Mouse (Mus musculus) forebrain, embryonic 15.5 days (tissue): ENCODE measurements around the gene Lce1g. TPM values are rescaled to one million over a fixed set of nuclear protein-coding genes. Genes with fewer than 3 reads are reported as not detected.

Source experiments
- ATAC-seq: fragments of 200-750 bp; cut with Nextera tagmentation; replicated peaks from 2 replicates; pipeline ENCODE4 v1.8.0; 2017; ENCODE audit warnings: mild to moderate bottlenecking, moderate TSS enrichment, moderate library complexity
- H3K27ac ChIP-seq: fragments of 300-500 bp; sonication (generic); replicated peaks from 2 replicates; pipeline ENCODE4 v1.5.1; 2015; ENCODE audit warnings: mild to moderate bottlenecking, inconsistent platforms
- H3K27me3 ChIP-seq: fragments of 300-500 bp; sonication (generic); 2 replicates; pipeline ENCODE4 v1.6.1; 2015; ENCODE audit warnings: inconsistent platforms
- H3K36me3 ChIP-seq: fragments of 300-500 bp; sonication (generic); 2 replicates; pipeline ENCODE4 v1.6.1; 2015; ENCODE audit warnings: mild to moderate bottlenecking, inconsistent platforms
- H3K4me1 ChIP-seq: fragments of 300-500 bp; sonication (generic); 2 replicates; pipeline ENCODE4 v1.6.1; 2015; ENCODE audit warnings: inconsistent platforms
- H3K4me2 ChIP-seq: fragments of 300-500 bp; sonication (generic); replicated peaks from 2 replicates; pipeline ENCODE4 v1.6.1; 2015; ENCODE audit warnings: mild to moderate bottlenecking, inconsistent platforms
- H3K4me3 ChIP-seq: fragments of 300-500 bp; sonication (generic); 2 replicates; pipeline ENCODE4 v1.5.1; 2015; ENCODE audit warnings: mild to moderate bottlenecking, inconsistent platforms
- H3K9ac ChIP-seq: fragments of 300-500 bp; sonication (generic); replicated peaks from 2 replicates; pipeline ENCODE4 v1.6.1; 2015; ENCODE audit warnings: mild to moderate bottlenecking, inconsistent platforms
- H3K9me3 ChIP-seq: fragments of 300-500 bp; sonication (generic); 2 replicates; pipeline ENCODE4 v1.6.1; 2016; ENCODE audit warnings: inconsistent platforms
- WGBS: fragments of 180-500 bp; shearing (Covaris S2); methylation state at CpG from one replicate; pipeline ENCODE4 v1.1.7; 2015; ENCODE audit warnings: mixed read lengths; 5-methylcytosine and 5-hydroxymethylcytosine counted together
- polyA plus RNA-seq: library from polyadenylated mRNA; unstranded; fragments of >200 nt; fragmentation: Nextera tagmentation; extraction: Ambion mirVana; gene quantifications from 2 replicates; pipeline ENCODE4 v1.2.1, GENCODE M21; 2015

Gene Lce1g
- not detected in 2 replicates for polyA plus RNA-seq

DNA sequence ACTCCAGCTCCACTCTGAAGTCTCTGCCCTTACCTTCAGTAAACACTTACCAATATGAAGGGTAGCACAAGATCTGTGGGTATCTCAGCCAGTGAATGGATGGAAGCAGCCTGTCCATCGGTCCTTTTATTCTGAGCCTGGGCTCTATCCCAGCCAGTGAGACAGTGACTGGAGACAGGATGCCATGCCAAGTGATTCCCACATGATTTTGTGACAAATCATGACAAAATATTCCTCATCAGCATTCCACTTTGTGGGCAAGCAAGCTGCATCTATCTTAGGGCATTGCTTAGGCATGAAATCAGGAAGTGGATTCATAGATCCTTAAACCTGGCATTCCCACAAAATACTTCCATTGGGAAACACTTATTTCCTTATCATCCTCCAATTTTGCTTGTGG is at the start of gene Lce1g:
Lce1g (minus strand) TSS at position 101 of the 400 bp plus-strand sequence.
- Histone ChIP-seq H3K27ac (no peak within 1 kb of the TSS), H3K4me1 (no peaks in the 10 kb centered on the region), H3K4me2 (no peak within 1 kb of the TSS), H3K36me3 (no peaks in the 10 kb centered on the region), H3K27me3 (no peaks in the 10 kb centered on the region), H3K9me3 (no peaks in the 10 kb centered on the region), H3K9ac (no peak within 1 kb of the TSS), H3K4me3 (no peak within 1 kb of the TSS)
- ATAC-seq, result no peak
- WGBS, result 86% methylated on average over 1 of the region's 1 CpGs

DNA sequence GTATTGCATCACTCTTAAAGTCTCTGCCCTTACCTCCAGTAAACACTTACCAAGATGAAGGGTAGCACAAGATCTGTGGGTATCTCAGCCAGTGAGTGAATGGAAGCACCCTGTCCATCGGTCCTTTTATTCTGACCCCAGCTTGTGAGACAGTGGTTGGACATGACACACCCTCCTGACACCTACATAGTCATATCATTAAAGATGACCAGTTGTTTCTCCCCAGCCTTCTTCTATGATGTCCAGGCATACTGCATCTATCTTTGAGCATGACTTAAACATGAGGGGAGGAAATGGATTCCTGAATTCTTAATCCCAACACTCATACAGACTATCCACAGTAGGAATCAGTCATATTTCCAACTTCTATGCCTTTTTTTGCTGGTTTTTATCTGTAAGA is 38.3 kb upstream of the Lce1g start, which contains the start of gene Lce1j:
Lce1j (minus strand) TSS at position 101 of the 400 bp plus-strand sequence.
- 100% methylated on average over 1 of the region's 1 CpGs for WGBS
- Histone ChIP-seq H3K9ac (no peak within 1 kb of the TSS), H3K36me3 (no peaks in the 10 kb centered on the region), H3K9me3 (no peaks in the 10 kb centered on the region), H3K4me1 (no peaks in the 10 kb centered on the region), H3K4me3 (no peak within 1 kb of the TSS), H3K27ac (no peak within 1 kb of the TSS), H3K4me2 (no peak within 1 kb of the TSS), H3K27me3 (no peaks in the 10 kb centered on the region)
- ATAC-seq, result no peak

DNA sequence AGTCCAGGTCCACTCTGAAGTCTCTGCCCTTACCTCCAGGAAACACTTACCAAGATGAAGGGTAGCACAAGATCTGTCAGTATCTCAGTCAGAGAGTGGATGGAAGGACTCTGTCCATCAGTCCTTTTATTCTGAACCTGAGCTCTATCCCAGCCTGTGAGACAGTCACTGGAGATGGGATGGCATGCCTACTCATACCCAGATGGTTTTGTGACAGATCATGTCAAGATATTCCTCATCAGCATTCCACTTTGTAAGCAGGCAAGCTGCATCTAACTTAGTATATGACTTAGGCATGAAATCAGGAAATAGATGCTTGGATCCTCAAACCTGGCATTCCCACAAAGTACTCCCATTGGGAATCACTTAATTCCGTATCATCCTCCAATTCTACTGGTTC is 26.7 kb upstream of the Lce1g start, which contains the start of gene Lce1i:
Lce1i (minus strand) TSS at position 101 of the 400 bp plus-strand sequence.
- H3K4me3 ChIP-seq, result no peak within 1 kb of the TSS
- 89% methylated on average over 1 of the region's 1 CpGs for WGBS
- no peak for ATAC-seq
- no peaks in the 10 kb centered on the region for H3K27me3 ChIP-seq
- no peak within 1 kb of the TSS for H3K27ac ChIP-seq
- no peaks in the 10 kb centered on the region for H3K4me1 ChIP-seq
- H3K9me3 ChIP-seq, result no peaks in the 10 kb centered on the region
- no peak within 1 kb of the TSS for H3K9ac ChIP-seq
- no peak within 1 kb of the TSS for H3K4me2 ChIP-seq
- H3K36me3 ChIP-seq, result no peaks in the 10 kb centered on the region

DNA sequence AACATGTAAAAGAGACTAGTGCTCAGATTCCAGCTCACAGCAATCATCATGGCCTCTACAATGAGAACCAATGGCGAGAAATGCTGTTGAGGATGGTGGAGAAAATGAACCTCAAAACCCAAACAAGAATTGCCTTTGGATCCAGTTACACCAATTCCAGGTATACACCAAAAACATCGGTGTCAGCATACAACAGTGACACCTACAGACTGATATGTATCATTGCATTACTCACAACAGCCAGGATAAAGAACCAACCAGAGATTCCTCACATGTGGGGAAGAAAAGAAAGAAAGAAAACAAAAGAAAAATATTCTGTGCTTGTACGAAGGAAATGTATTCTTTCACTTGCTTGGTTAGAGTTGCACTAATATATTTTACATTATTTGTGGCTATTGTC is 19.4 kb upstream of the Lce1g start:
- Histone ChIP-seq H3K4me1 (no peaks in the 10 kb centered on the region), H3K36me3 (no peaks in the 10 kb centered on the region), H3K27me3 (no peaks in the 10 kb centered on the region), H3K4me2 (no peak overlapping the region), H3K4me3 (no peak overlapping the region), H3K9ac (no peak overlapping the region), H3K27ac (no peak overlapping the region), H3K9me3 (no peaks in the 10 kb centered on the region)
- WGBS, result 22% methylated on average over 3 of the region's 3 CpGs
- ATAC-seq, result no peak

DNA sequence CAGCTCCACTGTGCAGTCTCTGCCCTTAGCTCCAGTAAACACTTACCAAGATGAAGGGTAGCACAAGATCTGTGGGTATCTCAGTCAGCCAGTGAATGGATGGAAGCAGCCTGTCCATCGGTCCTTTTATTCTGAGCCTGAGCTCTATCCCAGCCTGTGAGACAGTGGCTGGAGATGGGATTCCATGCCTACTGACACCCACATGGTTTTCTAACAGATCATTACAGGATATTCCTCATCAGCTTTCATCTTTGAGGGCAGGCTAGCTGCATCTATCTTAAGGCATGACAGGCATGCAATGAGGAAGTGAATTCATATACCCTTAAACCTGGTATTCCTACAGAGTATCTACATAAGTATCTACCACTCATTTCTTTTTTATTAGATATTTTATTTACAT is 12.8 kb upstream of the Lce1g start, which contains the start of gene Lce1h:
Lce1h (minus strand) TSS at position 101 of the 400 bp plus-strand sequence.
- Histone ChIP-seq H3K27me3 (no peaks in the 10 kb centered on the region), H3K4me2 (no peak within 1 kb of the TSS), H3K9me3 (no peaks in the 10 kb centered on the region), H3K4me3 (no peak within 1 kb of the TSS), H3K27ac (no peak within 1 kb of the TSS), H3K36me3 (no peaks in the 10 kb centered on the region), H3K9ac (no peak within 1 kb of the TSS), H3K4me1 (no peaks in the 10 kb centered on the region)
- ATAC-seq, result no peak
- WGBS, result 97% methylated on average over 1 of the region's 1 CpGs

DNA sequence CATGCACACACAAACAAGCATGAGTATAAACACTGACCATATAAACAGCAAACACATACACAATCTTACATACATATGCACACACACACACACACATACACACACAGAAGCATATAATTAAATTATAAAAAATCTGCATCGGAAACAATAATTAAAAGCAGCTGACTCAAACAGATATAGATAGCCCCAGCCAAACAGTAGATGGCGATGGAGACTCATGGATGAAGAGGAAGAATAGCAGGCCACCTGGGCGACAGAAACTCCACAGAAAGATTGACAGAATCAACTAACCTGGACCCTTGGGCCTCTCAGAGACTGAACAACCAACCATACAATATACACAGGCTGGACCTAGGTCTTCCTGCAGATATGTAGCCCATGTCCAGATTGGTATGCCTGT is 1.1 kb upstream of the Lce1g start:
- H3K4me3 ChIP-seq, result no peak overlapping the region
- H3K9ac ChIP-seq, result no peak overlapping the region
- H3K9me3 ChIP-seq, result no peaks in the 10 kb centered on the region
- H3K36me3 ChIP-seq, result no peaks in the 10 kb centered on the region
- H3K4me2 ChIP-seq, result no peak overlapping the region
- WGBS, result 46% methylated on average over 3 of the region's 3 CpGs
- no peak for ATAC-seq
- no peaks in the 10 kb centered on the region for H3K4me1 ChIP-seq
- no peak overlapping the region for H3K27ac ChIP-seq
- no peaks in the 10 kb centered on the region for H3K27me3 ChIP-seq

DNA sequence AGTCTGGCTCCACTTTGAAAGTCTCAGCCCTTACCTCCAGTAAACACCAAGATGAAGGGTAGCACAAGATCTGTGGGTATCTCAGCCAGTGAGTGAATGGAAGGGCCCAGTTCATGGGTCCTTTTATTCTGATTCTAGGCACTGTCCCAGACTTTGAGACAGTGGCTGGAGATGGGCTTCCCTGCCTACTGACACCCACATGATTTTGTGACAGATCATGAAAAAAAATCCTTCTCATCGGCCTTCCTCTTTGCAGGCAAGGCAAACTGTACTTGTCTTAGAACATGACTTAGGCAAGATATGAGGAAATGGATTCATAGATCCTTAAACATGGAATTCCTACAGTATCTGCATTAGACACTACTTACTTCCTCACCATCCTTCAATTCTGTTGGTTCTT is 13.1 kb downstream of the Lce1g start, which contains the start of gene Gm38119:
Gm38119 (minus strand) TSS at position 101 of the 400 bp plus-strand sequence.
- Histone ChIP-seq H3K9ac (no peak within 1 kb of the TSS), H3K9me3 (no peaks in the 10 kb centered on the region), H3K4me1 (no peaks in the 10 kb centered on the region), H3K4me3 (no peak within 1 kb of the TSS), H3K27me3 (no peaks in the 10 kb centered on the region), H3K27ac (no peak within 1 kb of the TSS), H3K4me2 (no peak within 1 kb of the TSS), H3K36me3 (no peaks in the 10 kb centered on the region)
- WGBS, result 66% methylated on average over 1 of the region's 1 CpGs
- no peak for ATAC-seq

DNA sequence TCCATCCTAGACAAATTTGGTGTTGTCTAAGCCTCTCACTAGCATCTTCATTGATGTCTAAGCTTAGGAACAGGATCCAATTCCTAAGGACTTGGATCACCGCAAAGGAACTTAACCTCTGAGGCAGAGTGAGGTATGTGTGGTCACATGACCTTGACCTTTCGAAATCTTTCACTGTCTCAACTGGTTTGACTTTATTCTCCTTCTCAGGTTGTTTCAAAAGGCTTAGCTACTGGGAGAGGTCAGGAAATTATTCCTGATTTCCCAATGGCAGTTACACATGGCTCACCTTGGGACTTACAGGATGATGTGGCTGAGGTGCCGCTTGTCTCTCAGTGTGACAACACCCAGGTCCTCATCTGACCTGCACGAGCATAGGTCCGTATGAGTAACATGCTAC is 29.5 kb downstream of the Lce1g start:
- ATAC-seq, result no peak
- H3K4me1 ChIP-seq, result no peaks in the 10 kb centered on the region
- H3K4me3 ChIP-seq, result no peak overlapping the region
- WGBS, result 94% methylated on average over 5 of the region's 5 CpGs
- no peaks in the 10 kb centered on the region for H3K9me3 ChIP-seq
- no peak overlapping the region for H3K27ac ChIP-seq
- no peaks in the 10 kb centered on the region for H3K27me3 ChIP-seq
- H3K36me3 ChIP-seq, result no peaks in the 10 kb centered on the region
- H3K9ac ChIP-seq, result no peak overlapping the region
- no peak overlapping the region for H3K4me2 ChIP-seq

DNA sequence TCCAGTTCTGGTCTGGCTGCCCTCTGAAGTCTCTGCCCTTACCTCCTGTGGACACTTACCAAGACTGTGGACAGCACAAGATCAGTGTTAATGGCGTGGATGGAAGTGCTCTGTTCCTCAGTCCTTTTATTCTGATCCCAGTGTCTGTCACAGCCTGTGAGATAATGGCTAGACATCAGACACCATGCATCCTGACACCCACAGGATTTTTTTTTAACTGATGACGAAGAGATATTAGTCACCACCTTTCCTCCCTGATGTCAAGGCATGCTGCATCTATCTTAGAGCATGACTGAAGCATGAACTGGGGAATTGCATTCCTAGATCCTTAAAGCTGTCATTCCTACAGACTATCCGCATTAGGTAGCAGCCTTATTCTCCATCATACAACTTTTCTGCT is 31.9 kb downstream of the Lce1g start, which contains the start of gene Lce1f:
Lce1f (minus strand) TSS at position 101 of the 400 bp plus-strand sequence.
- no peak within 1 kb of the TSS for H3K4me2 ChIP-seq
- 78% methylated on average over 3 of the region's 3 CpGs for WGBS
- no peak within 1 kb of the TSS for H3K4me3 ChIP-seq
- H3K9ac ChIP-seq, result no peak within 1 kb of the TSS
- H3K27ac ChIP-seq, result no peak within 1 kb of the TSS
- no peaks in the 10 kb centered on the region for H3K36me3 ChIP-seq
- no peaks in the 10 kb centered on the region for H3K4me1 ChIP-seq
- no peaks in the 10 kb centered on the region for H3K9me3 ChIP-seq
- H3K27me3 ChIP-seq, result no peaks in the 10 kb centered on the region
- ATAC-seq, result no peak

DNA sequence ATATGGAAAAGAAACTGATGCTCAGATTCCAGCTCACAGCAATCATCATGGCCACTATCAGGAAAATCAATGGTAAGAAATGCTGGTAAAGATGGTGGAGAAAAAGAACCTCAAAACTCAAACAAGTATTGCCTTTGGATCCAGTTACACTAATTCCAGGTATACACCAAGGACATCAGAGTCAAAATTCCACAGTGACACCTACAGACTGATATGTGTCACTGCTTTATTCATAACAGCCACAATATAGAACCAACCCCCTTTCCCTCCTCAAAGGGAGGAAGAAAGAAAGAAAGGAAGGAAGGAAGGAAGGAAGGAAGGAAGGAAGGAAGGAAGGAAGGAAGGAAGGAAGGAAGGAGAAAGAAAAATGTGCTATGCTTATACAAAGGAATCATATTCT is 37.0 kb downstream of the Lce1g start:
- no peak overlapping the region for H3K9ac ChIP-seq
- H3K27ac ChIP-seq, result no peak overlapping the region

DNA sequence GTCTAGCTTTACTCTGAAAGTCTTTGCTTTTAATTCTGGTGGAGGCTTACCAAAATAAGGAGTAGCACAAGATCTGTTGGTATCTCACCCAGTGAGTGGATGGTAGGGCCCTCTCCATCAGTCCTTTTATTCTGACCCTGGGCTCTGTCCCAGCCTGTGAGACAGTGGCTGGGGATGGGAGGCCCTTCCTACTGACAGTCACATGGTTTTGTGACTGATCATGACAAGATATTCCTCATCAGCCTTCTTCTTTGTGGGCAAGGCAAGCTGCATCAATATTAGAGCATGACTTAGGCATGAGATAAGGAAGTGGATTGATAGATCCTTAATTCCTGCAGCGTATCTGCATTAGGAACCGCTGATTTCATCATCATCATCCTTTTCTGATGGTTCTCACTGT is 43.2 kb downstream of the Lce1g start, which contains the start of gene Lce1e:
Lce1e (minus strand) TSS at position 101 of the 400 bp plus-strand sequence.
- Histone ChIP-seq H3K27ac (no peak within 1 kb of the TSS), H3K27me3 (no peaks in the 10 kb centered on the region), H3K9ac (no peak within 1 kb of the TSS), H3K9me3 (no peaks in the 10 kb centered on the region), H3K4me3 (no peak within 1 kb of the TSS), H3K4me2 (no peak within 1 kb of the TSS), H3K4me1 (no peaks in the 10 kb centered on the region), H3K36me3 (no peaks in the 10 kb centered on the region)
- ATAC-seq, result no peak
- WGBS, result 95% methylated on average over 2 of the region's 2 CpGs

More for the DNA sequence above, 37.0 kb downstream of the Lce1g start:
- H3K9me3 ChIP-seq, result no peaks in the 10 kb centered on the region
- H3K4me1 ChIP-seq, result no peaks in the 10 kb centered on the region
- H3K36me3 ChIP-seq, result no peaks in the 10 kb centered on the region
- H3K4me3 ChIP-seq, result no peak overlapping the region
- no peak overlapping the region for H3K4me2 ChIP-seq
- no peak for ATAC-seq
- no peaks in the 10 kb centered on the region for H3K27me3 ChIP-seq
